Mouse (Mus musculus) naive thymus-derived CD4-positive, alpha-beta T cell, adult 2 months (primary cell): ENCODE measurements at regions not wholly inside any gene's neighbourhood (a gene's known extent, or its start where the extent isn't known, plus 50 kb on each side); places are given as distances from the start of the nearest gene placed in this dataset.
A peak's percentile ranks its signal among the peaks of the same experiment; 100 is the strongest.

Source experiments
- DNase-seq: peaks from one replicate; pipeline ENCODE4 v3.0.0-alpha.2; 2011; ENCODE audit warnings: low read depth

GRCm38 (mm10) chr2:103893159-103893740 is 64.5 kb upstream of the Lmo2 start:
- DNase-seq: no peak

GRCm38 (mm10) chr2:103893805-103894204 is 64.0 kb upstream of the Lmo2 start:
- DNase-seq: no peak

- no peak for DNase-seq
These were observed 62.7 kb upstream of the Lmo2 start for GRCm38 (mm10) chr2:103894981-103895676.

- no peak for DNase-seq
These were observed 61.6 kb upstream of the Lmo2 start for GRCm38 (mm10) chr2:103896160-103896559.

GRCm38 (mm10) chr2:103896814-103897213 is 61.0 kb upstream of the Lmo2 start:
- DNase-seq: no peak

GRCm38 (mm10) chr2:103899713-103900112 is 58.1 kb upstream of the Lmo2 start:
- DNase-seq: no peak

- DNase-seq: peak; percentile 19
These were observed 57.4 kb upstream of the Lmo2 start for GRCm38 (mm10) chr2:103900384-103900783.

- no peak for DNase-seq
These were observed 56.3 kb upstream of the Lmo2 start for GRCm38 (mm10) chr2:103901457-103901856.

- no peak for DNase-seq
These were observed 55.0 kb upstream of the Lmo2 start for GRCm38 (mm10) chr2:103902777-103903176.

GRCm38 (mm10) chr2:103905681-103906080 is 52.1 kb upstream of the Lmo2 start:
- DNase-seq: no peak

GRCm38 (mm10) chr2:103906581-103907184 is 51.1 kb upstream of the Lmo2 start:
- no peak for DNase-seq
